Mouse (Mus musculus) erythroblast, embryonic 14.5 days (primary cell): ENCODE measurements around the gene Lurap1l.

Experiments used
- GATA1 ChIP-seq: IDR thresholded peaks from 2 replicates; pipeline ENCODE4 v1.6.1; 2012; ENCODE audit warnings: low read length, inconsistent platforms, mixed read lengths
- TAL1 ChIP-seq: IDR thresholded peaks from 3 replicates; pipeline ENCODE4 v1.6.1; 2012; ENCODE audit warnings: low read length, inconsistent platforms, mixed read lengths

DNA sequence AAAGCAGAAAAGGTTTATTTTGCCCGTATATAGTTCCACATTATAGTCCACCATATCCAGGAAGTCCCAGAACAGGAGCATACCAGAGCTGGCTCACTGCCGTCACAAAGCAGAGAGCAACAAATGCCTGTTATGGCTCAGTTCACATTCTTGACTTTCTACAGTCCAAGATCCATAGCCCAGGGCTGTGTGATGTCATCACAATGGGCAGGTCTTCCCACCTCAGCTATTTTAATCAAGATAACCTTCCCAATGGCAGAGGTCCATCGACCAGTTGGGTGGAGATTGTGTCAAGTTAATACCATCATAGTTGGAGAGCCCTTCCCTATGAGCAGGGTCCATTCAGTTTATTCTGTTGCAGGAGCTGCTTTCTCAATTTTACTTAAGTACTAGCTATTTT is 31.5 kb downstream of the Lurap1l start:
- no peak for TF ChIP-seq TAL1
- TF ChIP-seq GATA1: no peak
